Mouse (Mus musculus) CH12.LX (cell line): ENCODE measurements around the gene Clec1a.

ENCODE experiments used
- CHD2 ChIP-seq: IDR thresholded peaks from 2 replicates; pipeline ENCODE4 v1.6.1; 2011; ENCODE audit warnings: low read length, improper control_type of control experiment
- CTCF ChIP-seq, 2 experiments: IDR thresholded peaks in 1 of 2; conservative IDR thresholded peaks in 1 of 2; 2 replicates each; pipeline ENCODE4 v1.5.1; 2011 to 2012; ENCODE audit warnings: low read depth in 2 of 2, low read length in 2 of 2, improper control_type of control experiment in 1 of 2, inconsistent platforms in 1 of 2, mild to moderate bottlenecking in 1 of 2, moderate library complexity in 1 of 2
- EP300 ChIP-seq: IDR thresholded peaks from 2 replicates; pipeline ENCODE4 v1.6.1; 2011; ENCODE audit warnings: low read length, improper control_type of control experiment
- MAZ ChIP-seq: IDR thresholded peaks from 2 replicates; pipeline ENCODE4 v1.6.1; 2012; ENCODE audit warnings: low read depth, mild to moderate bottlenecking, inconsistent platforms, low read length, improper control_type of control experiment, moderate library complexity
- POLR2AphosphoS2 ChIP-seq: IDR thresholded peaks from 2 replicates; pipeline ENCODE4 v1.6.1; 2011; ENCODE audit warnings: low read depth, low read length, improper control_type of control experiment
- TBP ChIP-seq: conservative IDR thresholded peaks from 2 replicates; pipeline ENCODE4 v1.6.1; 2011; ENCODE audit warnings: low read depth, low read length, improper control_type of control experiment
- TCF12 ChIP-seq: IDR thresholded peaks from 2 replicates; pipeline ENCODE4 v1.6.1; 2014; ENCODE audit warnings: low read depth, mild to moderate bottlenecking, inconsistent platforms, low read length, improper control_type of control experiment
- ZC3H11A ChIP-seq: IDR thresholded peaks from 2 replicates; pipeline ENCODE4 v1.6.1; 2012; ENCODE audit warnings: low read depth, mild to moderate bottlenecking, inconsistent platforms, low read length, improper control_type of control experiment
- ZNF384 ChIP-seq: IDR thresholded peaks from 2 replicates; pipeline ENCODE4 v1.6.1; 2012; ENCODE audit warnings: low read depth, low read length, improper control_type of control experiment, inconsistent platforms

- TF ChIP-seq ZNF384 (no peak), CTCF (conservative IDR thresholded peaks at IDR 0.05 in 1 of 2, IDR thresholded peaks at IDR 0.05 in 1 of 2; ENCODE audit: low read depth in 2 of 2, low read length in 2 of 2) (no peak), CHD2 (no peak), POLR2AphosphoS2 (no peak), TCF12 (no peak), MAZ (no peak), EP300 (no peak), ZC3H11A (no peak), TBP (no peak)
Observed at GRCm38 (mm10) chr6:129422311-129422710, 29.5 kb downstream of the Clec1a start.
